Mouse (Mus musculus): ENCODE measurements around the gene Gli2.

The Gli2 gene

DNA sequence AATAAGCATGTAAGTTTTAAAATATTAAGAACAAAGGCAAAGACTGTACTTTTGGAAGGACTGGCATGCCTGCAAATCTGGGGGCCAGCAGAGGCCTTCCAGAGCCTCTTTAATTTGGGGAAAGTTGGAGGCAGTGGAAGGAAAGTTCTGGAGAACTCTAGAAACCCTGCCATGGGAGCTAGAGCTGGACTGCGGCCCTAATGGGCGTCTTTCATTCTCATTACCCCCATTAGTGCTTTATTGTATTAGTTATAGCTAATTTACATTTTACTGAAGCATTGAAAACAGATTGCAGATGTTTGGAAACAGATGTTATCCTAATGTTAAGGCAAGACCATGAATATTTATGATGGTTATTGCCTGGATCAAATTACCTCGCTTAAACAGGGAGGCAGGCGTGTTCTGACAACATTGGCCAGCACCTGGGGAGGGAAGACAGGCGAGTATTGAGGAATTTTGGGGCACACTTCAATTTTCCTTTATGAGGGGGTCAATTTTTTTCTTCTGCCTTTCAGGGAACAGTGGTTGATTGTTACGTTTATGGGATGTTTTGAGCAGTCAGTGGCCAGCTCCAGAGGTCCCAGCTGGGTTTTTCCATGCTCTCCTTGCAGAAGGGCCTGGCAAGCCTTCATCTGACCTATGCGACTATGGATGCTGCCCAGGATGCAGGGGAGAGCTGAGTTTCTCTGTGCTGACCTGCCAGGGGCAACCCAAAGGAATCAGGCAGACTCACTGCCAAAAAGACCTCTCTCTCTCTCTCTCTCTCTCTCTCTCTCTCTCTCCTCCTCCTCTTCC, 253.9 kb downstream of the Gli2 start:
- no peak for DNase-seq (ENCODE audit: low spot score)

DNA sequence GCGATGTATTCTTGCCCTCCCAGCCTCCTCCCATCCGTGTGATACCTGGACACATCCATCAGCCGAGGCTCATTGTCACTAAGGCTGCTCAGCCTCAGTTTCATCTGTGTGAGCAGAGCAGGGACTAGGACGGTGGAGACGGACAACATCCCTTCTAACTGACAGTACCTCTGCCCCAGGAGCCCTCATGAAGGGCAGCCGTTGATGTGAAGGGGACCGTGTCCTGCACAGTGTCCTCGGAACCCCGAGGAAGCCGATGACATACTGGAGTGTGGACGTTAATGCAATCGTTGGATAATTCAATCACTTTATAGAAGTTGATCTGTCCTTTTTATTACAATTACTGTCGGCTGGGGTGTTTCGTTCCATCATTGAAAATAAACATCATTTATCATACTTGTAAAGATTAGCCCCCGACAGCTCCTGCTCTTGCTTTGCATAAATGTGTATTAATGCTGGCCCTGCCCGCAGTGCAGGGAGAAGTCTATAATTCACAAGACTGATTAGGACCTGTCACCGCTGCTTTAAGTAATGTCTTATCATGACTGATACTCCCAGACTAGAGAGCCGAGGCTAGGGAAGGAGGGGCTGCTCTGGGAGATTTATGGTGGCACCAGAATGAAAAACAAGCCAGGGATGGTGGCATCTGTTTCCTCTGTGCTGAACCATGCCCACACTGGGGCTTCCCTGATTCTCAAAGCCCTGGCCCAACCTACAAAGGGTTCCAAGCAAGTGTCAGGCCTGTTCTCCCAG, 257.8 kb downstream of the Gli2 start:
- DNase-seq (ENCODE audit: low spot score) = no peak

DNA sequence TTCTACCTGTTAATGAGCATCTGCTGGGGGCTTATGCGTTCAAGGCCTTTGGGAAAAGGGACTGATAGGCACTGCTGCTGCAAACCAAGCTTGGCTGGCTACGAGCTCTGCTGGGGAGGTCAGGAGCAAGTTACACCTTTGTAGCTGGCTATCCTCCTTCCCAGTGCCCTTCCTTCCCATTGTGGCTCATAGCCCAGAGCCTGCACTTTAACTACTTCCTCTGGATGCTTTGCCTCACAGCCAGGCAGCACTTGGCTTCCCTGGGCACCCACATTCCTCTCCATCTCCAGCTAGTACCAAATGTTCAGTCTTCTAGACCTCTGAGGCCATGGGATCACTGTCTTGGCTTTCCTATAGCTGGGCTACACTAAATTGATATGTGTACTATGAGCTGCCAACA, 263.5 kb downstream of the Gli2 start:
- DNase-seq (ENCODE audit: low spot score) = no peak

DNA sequence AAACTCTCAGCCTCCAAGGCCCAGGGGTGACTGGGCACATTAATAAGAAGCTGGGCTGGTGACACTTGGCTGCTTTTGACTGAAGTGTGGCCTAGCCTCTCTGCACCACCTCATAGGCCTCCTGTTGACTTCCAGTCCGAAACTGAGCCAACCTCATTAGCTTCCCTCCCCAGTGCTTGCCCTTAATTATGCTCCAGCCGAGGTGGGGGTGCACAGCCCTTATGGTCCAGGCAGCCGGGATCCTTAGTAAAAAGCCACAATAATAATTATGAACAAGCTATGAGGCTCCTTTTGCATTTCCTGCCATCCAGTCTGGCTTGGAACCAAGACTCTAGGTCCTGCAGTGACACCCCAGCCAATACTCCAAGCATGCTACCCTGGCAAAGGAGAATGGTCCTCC, 264.0 kb downstream of the Gli2 start:
- DNase-seq (ENCODE audit: low spot score) = no peak

DNA sequence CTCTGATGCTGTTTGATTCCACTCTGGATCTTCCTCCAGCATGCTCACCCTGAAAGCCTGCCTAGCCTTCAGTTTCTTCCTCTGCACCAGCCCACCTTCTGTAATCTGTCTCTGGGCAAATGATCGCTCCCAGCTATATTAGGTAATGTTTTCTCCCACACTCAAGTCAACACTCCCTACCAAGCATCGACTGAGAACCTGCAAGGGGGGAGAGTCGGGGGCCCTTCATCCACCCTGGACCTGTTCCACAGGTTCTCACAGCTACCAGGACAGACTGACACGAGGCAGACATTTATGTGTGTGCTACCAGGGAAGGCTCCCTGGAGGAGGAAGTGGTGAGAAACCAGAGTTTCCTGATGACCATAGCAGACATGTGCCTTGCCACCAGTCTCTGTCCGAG, 264.6 kb downstream of the Gli2 start:
- no peak for DNase-seq (ENCODE audit: low spot score)

DNA sequence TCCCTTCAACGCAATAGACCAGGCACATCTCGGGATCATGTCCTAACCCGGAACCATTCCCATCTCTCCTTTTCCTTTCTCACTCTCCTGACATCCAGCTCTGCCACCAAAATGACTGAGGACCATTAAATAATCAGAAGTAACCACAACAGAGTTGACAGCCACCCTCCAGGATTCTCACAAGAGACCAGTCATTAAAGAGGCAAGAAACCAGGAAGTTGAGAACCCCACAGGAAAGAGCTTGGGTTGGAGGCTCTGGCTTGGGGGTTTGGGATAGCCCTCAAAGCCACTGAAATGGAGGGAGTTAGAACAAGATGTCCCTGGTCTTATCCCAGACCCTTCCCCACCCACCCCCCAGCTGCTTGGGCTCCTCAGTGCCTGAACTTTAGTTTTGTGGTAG, 265.9 kb downstream of the Gli2 start:
- no peak for DNase-seq (ENCODE audit: low spot score)

Data from c-Kit-positive CD71-positive TER-119-positive erythroid progenitor cells, embryonic 14.5 days (primary cell).